ENCODE assay signal across 8 mouse cellular contexts in the genomic region with DNA sequence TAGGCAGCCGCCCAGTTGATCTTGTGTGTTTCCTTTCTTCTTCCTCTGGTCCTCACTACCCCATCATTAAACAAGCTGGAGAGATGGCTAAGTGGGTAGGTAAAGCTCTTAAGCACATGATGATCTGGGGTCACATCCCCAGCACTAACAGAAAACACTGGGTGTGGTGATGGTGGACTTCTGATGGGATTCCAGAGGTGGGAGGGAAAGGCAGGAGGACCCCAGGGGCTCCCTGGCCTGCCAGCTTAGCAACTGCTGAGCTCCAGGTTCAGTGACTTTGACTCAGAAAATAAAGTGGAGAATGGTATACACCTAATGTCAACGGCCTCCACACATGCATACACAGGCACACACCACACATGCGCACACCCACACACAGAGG. TPM values are rescaled to one million over a fixed set of nuclear protein-coding genes. Genes with fewer than 3 reads are reported as not detected.
DNase-seq lines count a peak whose midpoint lies in the region; ATAC-seq lines count a peak whose summit lies in the region.

No protein-coding gene starts in this region.

- peaks cover 64% of the 10 kb centered on the region for H3K36me3 ChIP-seq in heart, embryonic 10.5 days
- H3K36me3 ChIP-seq in forebrain, embryonic 14.5 days (ENCODE audit: control insufficient read depth, insufficient read depth, low read length), result peaks cover 38% of the 10 kb centered on the region
- H3K36me3 ChIP-seq in macrophage (ENCODE audit: inconsistent target), result peaks cover 3% of the 10 kb centered on the region; the same call in 1 of the 2 replicates

- H3K27ac ChIP-seq in heart, embryonic 10.5 days, result peak overlapping the region; percentile 93
- H3K27ac ChIP-seq in forebrain, embryonic 14.5 days (ENCODE audit: low read depth, low read length), result peak overlapping the region; percentile 85
- H3K27ac ChIP-seq in macrophage, result peak overlapping the region; percentile 52

- ATAC-seq in CD4-positive, CD25-positive, alpha-beta regulatory T cell, adult 4 months, result peak; percentile 7
- ATAC-seq in forebrain, embryonic 14.5 days, result peak; percentile 24; the same call in 1 of the 2 replicates

- peak overlapping the region; percentile 79 for H3K4me2 ChIP-seq in forebrain, embryonic 14.5 days (ENCODE audit: low read length)

- peak overlapping the region; percentile 73 for H3K9ac ChIP-seq in forebrain, embryonic 14.5 days (ENCODE audit: low read length)

- WGBS in heart, embryonic 10.5 days, result 48% methylated on average over 3 of the region's 3 CpGs
- WGBS in forebrain, embryonic 14.5 days, result 52% methylated on average over 3 of the region's 3 CpGs
- WGBS in macrophage (ENCODE audit: missing documents), result 59% methylated on average over 3 of the region's 3 CpGs

- no peaks in the 10 kb centered on the region for H3K9me3 ChIP-seq in heart, embryonic 10.5 days
- no peaks in the 10 kb centered on the region for H3K9me3 ChIP-seq in forebrain, embryonic 14.5 days (replicated peaks; ENCODE audit: control insufficient read depth, low read length)

- no peak for DNase-seq in heart, embryonic 10.5 days (ENCODE audit: low spot score)
- DNase-seq in heart, postnatal 25 days (ENCODE audit: low spot score), result no peak
- DNase-seq in forebrain, embryonic 14.5 days (ENCODE audit: low spot score), result no peak
- DNase-seq in frontal cortex, postnatal 14 days (ENCODE audit: low spot score in 2 of 2), result no peak
- DNase-seq in gastrocnemius, adult 8-10 months (ENCODE audit: low spot score in 2 of 2), result no peak
- DNase-seq in cerebellum, adult 11 months, result no peak

- peaks cover 22% of the 10 kb centered on the region for H3K4me1 ChIP-seq in heart, embryonic 10.5 days
- H3K4me1 ChIP-seq in forebrain, embryonic 14.5 days (ENCODE audit: control insufficient read depth, insufficient read depth, low read length), result peaks cover 11% of the 10 kb centered on the region

- intact Hi-C loops in heart, postnatal 25 days (cut with DNase I), result no loop called here

- no peaks in the 10 kb centered on the region for H3K27me3 ChIP-seq in heart, embryonic 10.5 days (ENCODE audit: insufficient read depth, poor library complexity, severe bottlenecking)
- no peaks in the 10 kb centered on the region for H3K27me3 ChIP-seq in forebrain, embryonic 14.5 days (replicated peaks; ENCODE audit: control insufficient read depth, insufficient read depth, low read length)

- H3K4me3 ChIP-seq in heart, embryonic 10.5 days, result peak overlapping the region; percentile 84
- H3K4me3 ChIP-seq in forebrain, embryonic 14.5 days (ENCODE audit: low read depth, low read length), result peak overlapping the region; percentile 72
- peak overlapping the region; percentile 70 for H3K4me3 ChIP-seq in macrophage (ENCODE audit: inconsistent target)

- H3K79me2 ChIP-seq in macrophage (ENCODE audit: inconsistent target), result no peaks in the 10 kb centered on the region

RNA-seq across cellular contexts. Expression of gene Gm28042, which starts 0.6 kb away (rescaled TPM):
- polyA plus RNA-seq in heart, embryonic 10.5 days (2016; fragmentation: Nextera tagmentation; extraction: Ambion mirVana), result 2.6 and 5.5 TPM in 2 replicates
- total RNA-seq in heart, postnatal 25 days (2021), result under 1 TPM; 0.81 TPM
- 1 to 10 TPM; 2.5 to 2.9 TPM for polyA plus RNA-seq in CD4-positive, CD25-positive, alpha-beta regulatory T cell, adult 4 months (2017; shearing (Covaris generic))
- polyA plus RNA-seq in forebrain, embryonic 14.5 days (2014; fragmentation: Nextera tagmentation; extraction: Ambion mirVana), result 1.9 and 4.2 TPM in 2 replicates
- total RNA-seq in macrophage (2018; cell fraction: chromatin; rRNA removed), result 1 to 10 TPM in 12 of 26 experiments, under 1 TPM in 9, not detected in 5; 0.26 to 3.1 (median 1.0) TPM
- under 1 TPM in 16 of 26 experiments, not detected in 10; under 0.01 to 0.50 (median 0.07) TPM for total RNA-seq in macrophage (2018; cell fraction: cytosol; rRNA removed)
- 1 to 10 TPM in 8 of 26 experiments, under 1 TPM in 11, not detected in 7; 0.12 to 2.1 (median 0.88) TPM for total RNA-seq in macrophage (2018; cell fraction: nucleus; rRNA removed)
- 0.15 to 0.18 TPM in 2 of 3 replicates, not detected in the other for polyA plus RNA-seq in macrophage (2018)
- total RNA-seq in gastrocnemius, adult 8-10 months (2022), result 1 to 10 TPM in 1 of 4 experiments, under 1 TPM in 2, not detected in 1; 0.22 to 1.1 (median 0.74) TPM

RNA-seq across cellular contexts. Expression of gene Jmjd7, which starts 0.7 kb away (rescaled TPM):
- polyA plus RNA-seq in heart, embryonic 10.5 days (2016; fragmentation: Nextera tagmentation; extraction: Ambion mirVana), result 16.8 and 17.6 TPM in 2 replicates
- 1 to 10 TPM; 7.1 to 9.1 TPM for total RNA-seq in heart, postnatal 25 days (2021)
- 10 to 100 TPM; 24.3 to 28.4 TPM for polyA plus RNA-seq in CD4-positive, CD25-positive, alpha-beta regulatory T cell, adult 4 months (2017; shearing (Covaris generic))
- polyA plus RNA-seq in forebrain, embryonic 14.5 days (2014; fragmentation: Nextera tagmentation; extraction: Ambion mirVana), result 16.4 and 23.3 TPM in 2 replicates
- total RNA-seq in macrophage (2018; cell fraction: chromatin; rRNA removed), result 1 to 10 TPM in 22 of 26 experiments, under 1 TPM in 1, not detected in 3; 0.74 to 7.6 (median 3.0) TPM
- total RNA-seq in macrophage (2018; cell fraction: cytosol; rRNA removed), result 1 to 10 TPM in 25 of 26 experiments, under 1 TPM in 1; 0.96 to 3.7 (median 2.5) TPM
- 1 to 10 TPM in 21 of 26 experiments, under 1 TPM in 4, not detected in 1; 0.72 to 9.9 (median 3.4) TPM for total RNA-seq in macrophage (2018; cell fraction: nucleus; rRNA removed)
- polyA plus RNA-seq in macrophage (2018), result 1.6 to 3.2 TPM (median 2.6 TPM) in 3 replicates
- total RNA-seq in gastrocnemius, adult 8-10 months (2022), result 1 to 10 TPM; 1.8 to 3.0 (median 2.4) TPM

RNA-seq across cellular contexts. Expression of gene Pla2g4b, which starts 5.3 kb away (rescaled TPM):
- polyA plus RNA-seq in heart, embryonic 10.5 days (2016; fragmentation: Nextera tagmentation; extraction: Ambion mirVana), result 2.6 TPM in 2 replicates
- 1 to 10 TPM; 1.7 to 2.8 TPM for total RNA-seq in heart, postnatal 25 days (2021)
- polyA plus RNA-seq in CD4-positive, CD25-positive, alpha-beta regulatory T cell, adult 4 months (2017; shearing (Covaris generic)), result 1 to 10 TPM; 1.3 to 2.2 TPM
- 1.5 TPM in 2 replicates for polyA plus RNA-seq in forebrain, embryonic 14.5 days (2014; fragmentation: Nextera tagmentation; extraction: Ambion mirVana)
- total RNA-seq in macrophage (2018; cell fraction: chromatin; rRNA removed), result 1 to 10 TPM in 17 of 26 experiments, under 1 TPM in 7, not detected in 2; 0.20 to 7.1 (median 2.1) TPM
- total RNA-seq in macrophage (2018; cell fraction: cytosol; rRNA removed), result under 1 TPM in 11 of 26 experiments, not detected in 15; 0.04 to 0.35 (median 0.19) TPM
- total RNA-seq in macrophage (2018; cell fraction: nucleus; rRNA removed), result 1 to 10 TPM in 12 of 26 experiments, under 1 TPM in 10, not detected in 4; 0.17 to 5.3 (median 1.2) TPM
- 0.15 to 0.17 TPM in 2 of 3 replicates, not detected in the other for polyA plus RNA-seq in macrophage (2018)
- 1 to 10 TPM in 3 of 4 experiments, under 1 TPM in 1; 0.11 to 1.6 (median 1.1) TPM for total RNA-seq in gastrocnemius, adult 8-10 months (2022)

RNA-seq across cellular contexts. Expression of gene Mapkbp1, which starts 55.4 kb away (rescaled TPM):
- polyA plus RNA-seq in heart, embryonic 10.5 days (2016; fragmentation: Nextera tagmentation; extraction: Ambion mirVana), result 1.8 and 2.8 TPM in 2 replicates
- 1 to 10 TPM; 8.4 to 9.1 TPM for total RNA-seq in heart, postnatal 25 days (2021)
- 1 to 10 TPM; 2.4 to 2.9 TPM for polyA plus RNA-seq in CD4-positive, CD25-positive, alpha-beta regulatory T cell, adult 4 months (2017; shearing (Covaris generic))
- polyA plus RNA-seq in forebrain, embryonic 14.5 days (2014; fragmentation: Nextera tagmentation; extraction: Ambion mirVana), result 3.0 and 4.3 TPM in 2 replicates
- total RNA-seq in macrophage (2018; cell fraction: chromatin; rRNA removed), result 100 to 1,000 TPM in 2 of 26 experiments, 10 to 100 TPM in 24; 20.4 to 203 (median 39.3) TPM
- total RNA-seq in macrophage (2018; cell fraction: cytosol; rRNA removed), result 10 to 100 TPM in 1 of 26 experiments, 1 to 10 TPM in 25; 4.4 to 10.4 (median 5.5) TPM
- 100 to 1,000 TPM in 1 of 26 experiments, 10 to 100 TPM in 25; 12.8 to 109 (median 19.3) TPM for total RNA-seq in macrophage (2018; cell fraction: nucleus; rRNA removed)
- polyA plus RNA-seq in macrophage (2018), result 3.1 to 4.3 TPM (median 3.8 TPM) in 3 replicates
- 1 to 10 TPM; 6.0 to 8.4 (median 6.5) TPM for total RNA-seq in gastrocnemius, adult 8-10 months (2022)
